Mouse (Mus musculus): ENCODE measurements at regions not wholly inside any gene's neighbourhood (a gene's known extent, or its start where the extent isn't known, plus 50 kb on each side); places are given as distances from the start of the nearest gene placed in this dataset.

DNA sequence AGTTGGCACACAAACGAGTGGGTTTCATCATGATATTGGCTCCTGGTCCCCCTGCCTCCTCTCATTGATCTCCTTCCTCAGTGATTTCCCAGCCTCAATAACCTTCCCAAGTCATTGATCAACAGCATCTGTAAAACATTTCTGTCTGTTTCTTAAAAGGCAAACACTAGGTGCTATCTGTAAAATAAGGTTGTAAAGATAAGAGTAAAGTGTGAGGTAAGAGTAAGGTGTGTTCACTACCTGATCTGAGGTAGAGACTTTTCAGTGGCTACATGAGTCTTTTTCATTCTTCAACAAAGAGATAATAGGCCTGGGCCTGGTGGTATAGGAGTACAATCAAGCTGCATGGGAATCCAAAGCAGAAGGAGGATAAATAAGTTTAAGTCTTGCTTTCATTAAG, 55.7 kb downstream of the Plk2 start:
- in situ Hi-C loops (cut with MboI; ENCODE audit: low sequenced_read_pairs): no loop called here

DNA sequence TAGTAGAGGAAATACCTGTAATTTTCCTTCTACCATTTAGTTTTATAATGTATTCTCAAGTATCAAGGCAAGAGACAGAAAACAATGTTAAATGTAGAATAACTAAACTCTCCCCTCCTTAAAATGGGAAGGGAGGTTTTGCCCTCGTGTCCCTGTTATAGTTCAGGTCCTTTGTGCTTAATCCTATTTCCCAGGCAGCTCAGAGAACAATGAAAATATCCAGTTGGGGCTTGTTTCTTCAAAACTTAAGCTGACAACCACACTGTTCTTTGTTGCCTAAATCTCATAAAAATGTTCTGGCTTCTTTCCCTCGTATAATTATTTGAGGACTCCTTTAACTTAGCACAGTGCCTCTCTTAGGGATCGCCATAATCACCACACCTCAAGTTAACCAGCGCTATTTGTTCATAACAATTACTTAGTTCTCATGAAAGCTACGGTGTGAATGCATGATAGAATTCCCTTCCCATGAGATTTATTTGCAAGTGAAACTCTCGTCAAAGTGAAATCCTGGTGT, 57.2 kb downstream of the Plk2 start:
- in situ Hi-C loops (cut with MboI; ENCODE audit: low sequenced_read_pairs): no loop called here

DNA sequence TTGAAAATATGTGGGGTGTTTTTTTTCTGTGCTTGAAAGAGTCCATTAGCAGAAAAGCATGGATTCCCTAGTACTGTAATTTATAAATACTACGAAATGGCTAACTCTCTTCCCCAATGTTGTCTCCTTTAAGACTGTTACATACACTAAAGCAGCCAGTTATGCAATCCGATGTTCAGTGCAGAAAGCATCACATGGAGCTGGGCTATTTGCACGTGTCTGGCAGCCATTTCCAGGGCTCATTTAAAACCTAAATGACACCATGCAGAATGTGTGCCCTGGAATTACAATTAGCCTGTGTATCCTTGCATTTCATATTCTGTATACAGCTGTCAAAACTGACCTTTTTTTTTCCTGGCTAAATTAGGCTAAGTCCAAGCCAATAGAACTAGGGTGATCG, 60.2 kb downstream of the Plk2 start:
- in situ Hi-C loops (cut with MboI; ENCODE audit: low sequenced_read_pairs): no loop called here

DNA sequence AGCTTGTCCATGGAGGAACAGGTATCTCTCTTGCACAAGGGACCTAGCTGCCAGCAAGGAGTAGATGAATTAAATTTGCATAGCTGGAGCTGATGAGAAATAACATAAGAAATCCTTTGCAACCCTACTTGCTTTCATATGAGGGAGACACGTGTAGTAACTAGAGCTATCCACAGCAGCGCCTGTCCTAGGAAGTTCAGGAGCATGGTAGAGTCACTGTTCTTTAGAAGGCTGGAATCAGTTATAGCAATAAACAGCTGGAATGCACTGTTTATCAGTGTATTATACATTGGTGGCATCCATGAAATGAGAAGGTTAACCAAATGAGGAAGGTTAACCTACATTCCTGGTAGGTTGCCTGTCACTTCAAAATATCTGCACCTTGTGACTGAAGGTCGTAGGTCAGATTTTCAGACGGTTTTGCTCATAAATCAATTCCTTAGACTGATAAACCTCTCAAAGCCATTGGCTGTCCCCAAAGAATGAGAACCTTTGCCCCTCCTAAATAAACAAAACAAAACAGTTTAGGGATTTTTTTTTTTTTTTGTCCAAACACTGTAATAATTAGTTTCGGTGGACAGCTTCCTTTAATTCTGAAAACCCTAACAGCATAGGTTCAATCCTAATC, 60.8 kb downstream of the Plk2 start:
- in situ Hi-C loops (cut with MboI; ENCODE audit: low sequenced_read_pairs): no loop called here

DNA sequence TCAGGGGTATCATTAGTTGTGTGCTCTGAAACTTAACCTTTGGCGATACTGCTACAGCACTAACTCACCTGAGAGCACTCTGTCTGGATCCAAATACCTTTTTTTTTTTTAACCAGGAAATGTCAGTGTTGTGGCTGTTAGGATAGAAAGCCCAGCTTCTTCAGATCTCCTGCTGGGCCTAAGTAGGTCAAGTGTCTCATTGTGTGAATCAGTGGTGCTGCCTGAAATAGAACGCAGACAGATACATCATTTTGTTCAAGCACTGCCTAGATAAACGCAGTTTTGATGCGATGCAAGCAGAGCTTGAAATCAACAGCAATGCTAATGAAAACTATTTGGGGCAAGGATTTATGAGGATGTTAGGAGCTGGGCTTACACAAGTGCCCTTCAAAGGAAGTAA, 63.9 kb downstream of the Plk2 start:
- in situ Hi-C loops (cut with MboI; ENCODE audit: low sequenced_read_pairs): no loop called here

DNA sequence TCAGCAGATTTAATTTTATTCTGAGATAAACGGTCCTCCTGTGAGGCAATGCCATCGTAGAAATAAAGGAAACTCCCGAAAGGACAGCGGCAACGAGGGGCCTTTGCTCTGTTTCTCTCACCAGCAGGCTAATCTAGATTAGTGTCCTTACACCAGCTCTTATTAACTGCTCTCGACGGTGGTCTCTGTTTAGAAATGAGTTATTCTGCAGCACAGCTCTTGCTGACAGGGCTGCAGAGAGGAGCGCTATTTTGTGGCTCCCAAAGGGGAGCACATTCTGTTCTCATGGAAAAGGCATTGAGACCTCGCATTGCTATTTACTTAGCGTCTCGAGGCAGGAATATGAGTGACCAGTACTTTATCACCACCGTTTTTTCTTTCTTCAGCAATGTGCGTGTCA, 66.7 kb downstream of the Plk2 start:
- in situ Hi-C loops (cut with MboI; ENCODE audit: low sequenced_read_pairs): no loop called here

DNA sequence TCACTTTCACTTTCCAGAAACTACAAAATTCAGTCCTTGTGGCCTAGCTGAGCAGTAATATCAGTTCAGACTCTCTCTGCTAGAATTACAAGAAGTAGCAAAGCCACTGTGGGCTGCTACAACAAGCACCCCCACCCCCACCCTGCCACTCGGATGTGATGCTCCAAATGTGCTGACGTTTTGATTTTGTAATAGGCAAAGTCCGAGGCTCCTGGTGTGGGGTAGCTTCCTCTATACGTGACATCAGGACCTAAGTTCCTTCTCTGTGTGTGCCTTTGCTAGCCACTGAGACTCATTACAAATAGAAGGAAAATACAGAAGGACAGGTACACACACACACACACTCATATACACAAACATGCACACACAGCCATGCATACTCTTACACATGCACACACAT, 76.7 kb downstream of the Plk2 start:
- in situ Hi-C loops (cut with MboI; ENCODE audit: low sequenced_read_pairs): no loop called here

DNA sequence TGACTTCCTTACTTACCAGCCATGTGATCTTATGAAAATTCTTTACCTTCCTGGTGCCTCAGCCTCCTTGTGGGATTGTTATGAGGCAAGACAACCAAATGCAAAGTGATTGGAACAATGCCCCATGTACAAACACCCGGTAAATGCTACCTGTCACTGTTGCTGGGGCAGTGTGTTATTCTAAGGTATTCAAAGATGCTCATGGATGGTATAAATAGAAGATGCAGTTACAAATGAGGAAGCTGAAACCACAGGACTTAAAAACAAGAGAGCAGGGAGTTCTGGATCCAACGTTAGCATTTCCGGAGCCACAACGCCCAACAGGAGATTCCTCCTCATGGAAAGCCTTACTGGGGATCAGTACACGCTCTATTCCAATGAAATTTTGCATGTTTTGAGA, 82.9 kb downstream of the Plk2 start:
- in situ Hi-C loops (cut with MboI; ENCODE audit: low sequenced_read_pairs): no loop called here

DNA sequence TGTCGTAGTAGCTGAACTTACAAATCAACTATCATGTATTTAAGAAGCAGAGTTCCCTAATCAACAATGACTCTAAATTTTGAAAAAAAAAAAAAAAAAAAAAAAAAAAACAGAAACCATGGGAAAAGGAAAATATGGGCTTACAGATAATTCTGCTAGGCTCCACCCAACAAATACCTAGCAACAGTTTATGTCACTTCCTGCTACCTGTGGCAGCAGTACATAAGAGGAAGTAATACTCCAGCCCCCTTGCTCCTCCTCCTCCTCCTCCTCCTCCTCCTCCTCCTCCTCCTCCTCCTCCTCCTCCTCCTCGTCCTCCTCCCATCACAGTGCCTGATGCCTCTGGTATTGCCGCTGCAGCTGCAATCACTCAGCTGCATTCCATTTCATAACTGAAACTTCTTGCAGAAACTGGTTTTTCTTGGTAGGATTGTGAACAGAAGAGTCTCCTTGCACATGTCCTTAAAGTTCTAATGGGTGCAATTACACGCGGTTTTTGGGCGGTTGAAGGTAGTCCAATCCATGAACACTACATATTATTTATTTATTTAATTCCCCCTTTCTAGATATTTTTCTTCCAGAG, 89.6 kb downstream of the Plk2 start:
- in situ Hi-C loops (cut with MboI; ENCODE audit: low sequenced_read_pairs): no loop called here

DNA sequence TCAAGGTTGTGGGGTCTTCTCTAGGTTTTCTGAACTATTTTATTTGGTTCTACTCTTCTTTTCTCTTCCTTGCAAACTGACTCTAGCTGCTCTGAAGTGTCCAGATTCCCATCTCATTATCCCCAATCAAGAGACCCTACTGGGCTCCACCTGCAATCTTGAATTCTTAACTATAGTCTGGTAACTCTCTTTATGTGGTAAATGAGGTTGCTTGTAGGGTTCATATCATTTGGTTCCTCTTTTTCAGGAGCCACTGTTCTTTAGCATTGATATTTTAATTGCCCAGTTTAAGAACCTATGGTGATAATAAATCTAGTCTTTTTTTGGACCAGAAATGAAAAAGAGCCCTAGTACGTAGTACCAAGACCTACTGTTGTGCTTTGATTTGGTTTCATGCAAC, 90.7 kb downstream of the Plk2 start:
- in situ Hi-C loops (cut with MboI; ENCODE audit: low sequenced_read_pairs): no loop called here

DNA sequence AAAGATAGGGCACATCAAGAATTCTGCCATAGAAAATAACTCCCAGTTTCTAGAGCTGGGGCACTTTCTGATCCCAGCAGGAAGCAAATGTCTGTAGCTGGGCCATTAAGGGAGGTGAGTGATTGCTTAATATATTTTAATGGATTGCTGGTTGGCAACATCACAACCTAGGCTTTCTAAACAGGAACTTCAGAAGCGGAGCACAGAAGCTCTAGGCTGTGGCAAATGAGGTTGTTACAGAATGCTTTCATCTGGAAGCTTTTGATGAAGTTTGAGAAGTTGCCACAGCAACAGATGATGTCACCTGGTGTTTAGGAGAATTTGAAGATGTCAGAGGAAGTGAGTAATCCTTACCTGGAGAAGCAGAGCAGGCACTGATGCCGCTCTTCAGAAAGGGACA, 95.3 kb downstream of the Plk2 start:
- in situ Hi-C loops (cut with MboI; ENCODE audit: low sequenced_read_pairs): no loop called here

DNA sequence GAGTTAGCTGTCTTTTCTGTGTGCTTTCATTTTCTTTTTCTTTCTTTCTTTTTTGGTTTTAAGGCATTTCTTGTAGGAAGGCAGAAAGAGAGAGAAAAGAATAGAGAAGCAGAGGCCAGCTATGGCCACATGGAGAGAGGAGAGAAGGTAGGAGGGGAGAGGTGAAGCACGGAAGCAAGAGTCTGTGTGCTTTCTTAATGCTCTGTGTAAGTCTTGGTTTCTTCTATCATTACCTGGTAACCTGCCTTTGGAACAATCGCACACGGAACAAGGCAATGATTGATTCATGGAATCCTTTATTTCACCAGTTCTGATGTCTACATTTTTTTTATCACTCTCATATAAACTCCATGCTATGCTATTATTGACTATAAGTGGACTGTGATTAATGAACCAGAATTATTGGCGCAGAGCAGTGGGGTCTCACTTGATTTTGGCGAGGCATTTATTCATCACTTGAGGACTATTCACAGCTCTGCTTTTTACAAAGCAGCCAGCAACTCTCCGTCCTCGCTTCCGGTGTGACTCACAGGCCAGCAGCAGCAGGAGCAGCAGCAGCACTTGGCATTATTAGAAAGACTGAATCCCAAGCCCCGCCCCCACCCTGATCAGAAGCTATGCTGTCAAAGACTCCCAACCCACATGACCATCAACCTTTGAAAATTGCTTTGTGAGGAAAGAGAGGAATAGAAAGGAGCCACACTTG, 97.6 kb downstream of the Plk2 start:
- in situ Hi-C loops (cut with MboI; ENCODE audit: low sequenced_read_pairs): no loop called here

DNA sequence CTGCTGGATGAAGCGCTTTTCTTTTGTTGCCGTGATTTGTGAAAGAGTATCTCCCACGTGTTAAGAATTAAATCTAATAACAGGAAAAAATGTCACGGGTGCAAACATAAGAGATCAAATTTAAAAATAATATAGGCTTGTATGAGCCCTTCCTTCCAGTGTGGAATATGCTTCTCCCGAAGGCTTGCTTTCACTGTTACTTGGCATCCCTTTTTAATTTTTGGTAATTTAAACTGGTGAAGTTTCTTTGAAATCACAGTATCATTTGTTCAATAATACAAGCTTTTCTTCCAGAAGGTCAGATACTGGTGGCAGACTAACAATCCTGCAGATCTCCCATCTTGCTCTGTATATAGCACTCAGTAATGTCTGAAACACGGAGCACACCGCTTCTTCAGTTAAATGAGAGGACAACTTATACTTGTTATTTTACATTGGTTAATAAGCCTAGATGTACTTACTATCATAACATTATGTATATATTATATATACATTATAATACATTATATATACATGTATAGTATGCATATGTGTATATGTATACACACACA, 98.2 kb downstream of the Plk2 start:
- in situ Hi-C loops (cut with MboI; ENCODE audit: low sequenced_read_pairs): no loop called here

DNA sequence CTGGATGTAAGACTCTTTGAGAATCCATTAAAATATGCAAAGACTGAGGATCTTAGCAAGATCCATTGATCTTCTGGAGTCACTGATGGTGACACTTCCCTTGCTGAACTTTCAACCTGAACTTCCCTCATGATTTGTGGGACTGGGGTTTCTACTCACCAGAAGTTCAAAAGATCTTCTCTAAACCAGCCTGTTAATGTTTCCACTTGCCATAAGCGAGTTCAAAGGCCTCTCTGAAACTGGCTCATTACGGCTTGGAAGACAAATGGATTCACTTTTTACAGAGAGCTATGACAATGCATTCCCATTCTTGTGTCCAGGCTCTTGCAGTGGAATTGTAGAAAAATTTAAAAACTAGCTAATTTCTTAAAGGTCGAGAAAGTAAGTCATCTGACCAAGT, 102.6 kb downstream of the Plk2 start:
- in situ Hi-C loops (cut with MboI; ENCODE audit: low sequenced_read_pairs): no loop called here

DNA sequence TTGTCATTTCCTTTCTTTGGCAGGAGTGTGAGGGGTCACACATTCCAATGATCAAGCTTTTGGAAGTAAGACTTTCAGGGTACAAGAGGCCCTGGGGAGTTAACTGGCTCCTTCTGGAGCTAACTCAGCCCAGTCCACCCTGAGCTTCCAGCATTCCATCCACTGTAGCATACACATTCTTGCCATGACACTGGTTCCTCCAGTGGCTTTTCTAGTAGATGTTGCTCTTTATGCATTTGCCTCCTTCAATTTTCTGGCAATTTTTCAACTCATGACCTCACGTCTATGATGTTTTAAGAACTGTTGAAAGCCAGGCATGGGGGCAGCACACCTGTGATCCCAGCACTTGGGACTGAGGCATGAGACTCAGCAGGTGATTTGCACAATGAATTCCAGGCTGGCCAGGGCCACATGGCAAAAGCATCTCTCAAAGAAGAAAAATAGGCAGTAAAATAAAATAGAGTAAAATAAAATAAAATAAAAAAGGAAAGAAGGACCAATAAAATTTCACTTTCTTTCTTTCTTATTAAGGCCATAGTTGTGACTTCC, 113.0 kb downstream of the Plk2 start:
- in situ Hi-C loops (cut with MboI; ENCODE audit: low sequenced_read_pairs): no loop called here

DNA sequence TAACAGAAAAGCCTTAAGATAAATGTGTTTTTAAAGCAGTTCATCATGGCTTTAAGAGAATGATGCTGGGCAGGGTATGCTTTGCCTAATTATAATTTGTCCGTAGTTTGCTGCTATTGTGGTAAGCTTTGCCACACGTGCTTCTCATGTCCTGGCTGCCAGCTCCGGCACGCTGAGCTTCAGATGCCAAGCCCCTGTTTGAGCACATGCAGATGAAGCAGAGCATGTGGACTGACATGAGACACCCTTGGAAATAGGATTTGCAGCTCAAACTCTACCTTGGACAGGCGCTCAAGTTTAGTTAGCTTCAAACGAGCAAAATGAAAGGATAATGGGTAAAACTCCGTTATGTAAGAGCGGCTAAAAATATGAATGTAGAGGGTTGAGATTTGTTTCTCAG, 123.1 kb downstream of the Plk2 start:
- in situ Hi-C loops (cut with MboI; ENCODE audit: low sequenced_read_pairs): no loop called here

DNA sequence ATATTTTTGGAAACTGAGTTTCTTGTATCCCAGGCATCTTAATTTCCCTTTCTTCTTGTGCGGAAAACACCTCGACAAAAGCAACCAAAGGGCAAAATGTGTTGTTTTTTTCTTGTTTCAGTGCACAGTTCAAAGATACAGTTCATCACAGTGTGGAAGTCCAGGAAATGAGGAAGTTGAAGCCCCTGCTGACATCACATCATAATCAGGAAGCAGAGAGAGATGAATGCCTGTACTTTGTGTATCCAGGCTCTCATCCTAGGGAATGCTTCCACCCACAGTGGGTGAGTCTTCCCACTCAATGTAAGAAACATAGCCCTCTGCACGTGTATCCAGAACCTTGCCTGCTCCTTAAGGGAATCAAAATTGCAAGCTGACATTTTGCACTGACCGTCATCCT, 128.1 kb downstream of the Plk2 start:
- in situ Hi-C loops (cut with MboI; ENCODE audit: low sequenced_read_pairs): no loop called here

DNA sequence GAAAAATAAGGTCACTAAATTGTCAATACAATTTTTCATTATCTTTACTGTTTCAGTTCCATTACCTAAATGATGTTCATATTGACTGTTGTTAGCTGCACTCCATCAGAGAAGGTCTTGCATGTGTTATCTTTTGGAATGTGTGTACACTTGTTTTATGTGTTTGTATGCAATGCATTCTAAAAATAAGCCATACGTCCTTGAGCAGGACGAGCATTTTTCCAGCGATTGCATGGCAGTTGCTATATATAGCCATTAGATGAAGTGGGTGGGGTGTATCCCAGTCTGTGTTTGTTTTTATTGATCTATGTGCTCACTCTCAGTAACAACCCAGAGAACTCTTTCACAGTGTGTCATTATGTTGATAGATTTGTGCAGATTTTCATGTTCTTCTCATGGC, 132.8 kb downstream of the Plk2 start:
- in situ Hi-C loops (cut with MboI; ENCODE audit: low sequenced_read_pairs): no loop called here

DNA sequence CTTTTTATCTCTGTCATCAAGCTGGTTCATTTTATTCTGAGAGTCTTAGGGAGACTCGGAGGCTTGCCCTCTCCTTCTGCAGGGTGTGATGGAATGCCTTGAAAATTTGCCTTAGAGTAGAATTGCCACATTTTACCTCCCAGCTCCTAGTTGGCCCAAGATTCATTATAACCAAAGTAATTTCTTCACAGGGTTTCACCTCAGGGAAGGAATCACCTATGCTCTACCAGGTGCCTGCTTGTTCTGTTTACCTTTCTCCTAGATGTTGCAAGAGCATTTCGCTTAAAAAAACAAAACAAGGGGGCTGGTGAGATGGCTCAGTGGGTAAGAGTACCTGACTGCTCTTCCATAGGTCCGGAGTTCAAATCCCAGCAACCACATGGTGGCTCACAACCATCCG, 134.8 kb downstream of the Plk2 start:
- in situ Hi-C loops (cut with MboI; ENCODE audit: low sequenced_read_pairs): no loop called here

DNA sequence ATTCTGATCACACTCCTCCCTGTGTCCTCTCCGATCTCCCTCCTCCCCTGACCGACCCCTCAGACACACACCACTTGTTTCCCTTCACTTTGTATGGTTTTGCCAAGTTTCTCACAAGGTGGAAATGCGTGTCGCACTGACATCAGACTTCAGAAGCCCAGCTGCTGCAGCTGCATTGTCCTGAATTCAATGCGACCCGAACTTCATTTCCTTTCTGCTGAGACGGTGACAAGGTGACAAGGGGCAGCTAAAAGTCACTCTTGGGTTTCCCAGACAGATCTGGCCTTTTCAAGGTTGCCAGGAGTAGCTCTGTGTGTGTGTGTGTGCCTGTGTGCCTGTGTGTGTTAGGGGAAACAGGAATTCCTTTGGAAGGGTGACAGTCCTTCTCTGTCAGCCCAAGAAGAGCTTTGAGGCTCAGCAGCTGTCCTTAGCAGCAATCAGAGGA, 139.5 kb downstream of the Plk2 start:
- in situ Hi-C loops (cut with MboI; ENCODE audit: low sequenced_read_pairs): no loop called here

DNA sequence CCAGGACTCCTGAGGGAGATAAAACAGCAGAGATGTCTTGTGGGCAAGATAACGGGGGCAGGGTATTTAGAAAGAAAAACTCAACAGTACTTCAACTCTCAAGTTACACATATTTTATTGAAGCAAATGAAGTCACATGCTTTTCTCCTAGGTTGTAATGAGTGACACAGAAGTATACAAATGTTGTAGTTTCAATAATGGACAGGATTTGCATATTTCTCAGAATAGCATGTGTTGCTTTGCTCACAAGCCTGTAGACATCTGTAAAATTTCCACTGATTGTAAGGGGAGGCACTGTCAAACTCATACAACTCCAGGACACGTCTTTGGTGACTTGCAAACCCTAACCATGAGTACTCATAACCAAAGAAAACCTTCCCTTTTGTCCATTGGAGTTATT, 140.9 kb downstream of the Plk2 start:
- in situ Hi-C loops (cut with MboI; ENCODE audit: low sequenced_read_pairs): no loop called here

DNA sequence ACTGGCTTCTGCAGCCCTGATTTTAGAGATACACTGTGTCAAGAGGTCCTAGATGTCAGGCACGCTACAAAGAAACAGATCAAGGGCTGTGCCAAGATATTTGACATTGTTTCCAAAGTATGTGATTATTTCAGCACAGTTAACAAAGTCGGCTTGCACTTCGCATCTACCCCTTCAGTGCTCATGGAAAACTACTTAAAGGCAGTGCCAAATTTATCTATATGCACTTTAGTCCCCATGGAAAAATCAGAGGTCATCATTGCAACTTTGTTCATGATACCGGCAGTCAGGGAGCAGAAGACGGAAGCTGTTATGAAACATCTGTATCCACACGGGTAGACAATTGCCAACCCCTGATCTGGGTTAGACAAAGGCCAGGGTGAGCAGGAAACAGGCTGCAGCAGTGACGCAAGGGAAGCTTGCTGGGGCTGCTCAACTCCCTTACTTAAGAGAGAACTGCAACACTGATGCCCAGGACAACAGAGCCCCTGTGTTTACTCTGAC, 143.2 kb downstream of the Plk2 start:
- in situ Hi-C loops (cut with MboI; ENCODE audit: low sequenced_read_pairs): no loop called here

All from CH12F3 (cell line).